Mouse (Mus musculus) mature B cell (primary cell): ENCODE data around the gene B3galt1.

ENCODE experiments used
- in situ Hi-C: fragments of 300-500 bp; cut with MboI; formaldehyde crosslinking; loops from 2 replicates; pipeline ENCODE4 v1.14.3; 2019

Gene B3galt1

DNA sequence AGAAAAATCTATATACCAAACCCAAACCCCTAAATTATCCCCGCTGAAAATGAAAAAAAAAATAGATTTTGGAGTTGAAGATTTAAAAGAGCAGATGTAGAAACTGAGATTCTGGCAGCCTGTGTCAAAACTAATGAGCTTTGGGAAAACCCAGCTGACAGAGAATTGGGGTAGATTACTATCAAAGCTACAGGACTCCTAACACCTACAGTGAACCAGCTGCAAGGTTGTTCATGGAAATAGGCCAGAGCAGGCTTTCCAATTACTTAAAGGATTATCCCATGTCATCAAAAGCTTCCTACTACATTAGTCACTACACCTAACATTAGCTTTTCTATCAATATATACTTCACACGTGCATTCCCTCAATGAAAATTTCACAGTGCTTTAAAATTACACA is 165.1 kb downstream of the B3galt1 start:
- in situ Hi-C loops = no loop called here

- in situ Hi-C loops = no loop called here
These were observed 185.9 kb downstream of the B3galt1 start for GRCm38 (mm10) chr2:67751585-67751984.

DNA sequence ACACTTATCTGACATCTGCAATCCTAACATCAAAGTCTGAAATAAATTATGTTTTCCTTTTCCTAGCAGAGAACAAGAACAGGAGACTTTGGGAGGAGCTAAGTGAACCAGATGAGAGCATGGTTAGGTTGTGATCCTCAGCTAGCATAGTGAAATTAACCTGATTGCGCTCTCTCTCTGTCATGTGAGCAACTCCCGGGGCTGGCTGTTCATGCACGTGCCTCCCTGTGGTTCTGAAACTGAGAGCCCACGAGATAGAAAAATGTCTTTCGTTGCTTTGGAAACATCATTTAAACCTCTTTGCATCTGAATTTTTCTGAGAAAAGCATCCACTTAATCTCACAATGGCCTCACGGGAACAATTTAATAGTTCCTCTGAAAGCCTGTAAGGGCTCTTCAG is 190.8 kb downstream of the B3galt1 start:
- in situ Hi-C loops = no loop called here

GRCm38 (mm10) chr2:67787536-67787935 is 221.9 kb downstream of the B3galt1 start:
- in situ Hi-C loops = no loop called here

GRCm38 (mm10) chr2:67797561-67797960 is 231.9 kb downstream of the B3galt1 start:
- in situ Hi-C loops = no loop called here

GRCm38 (mm10) chr2:67799981-67800380 is 234.3 kb downstream of the B3galt1 start:
- in situ Hi-C loops = no loop called here

DNA sequence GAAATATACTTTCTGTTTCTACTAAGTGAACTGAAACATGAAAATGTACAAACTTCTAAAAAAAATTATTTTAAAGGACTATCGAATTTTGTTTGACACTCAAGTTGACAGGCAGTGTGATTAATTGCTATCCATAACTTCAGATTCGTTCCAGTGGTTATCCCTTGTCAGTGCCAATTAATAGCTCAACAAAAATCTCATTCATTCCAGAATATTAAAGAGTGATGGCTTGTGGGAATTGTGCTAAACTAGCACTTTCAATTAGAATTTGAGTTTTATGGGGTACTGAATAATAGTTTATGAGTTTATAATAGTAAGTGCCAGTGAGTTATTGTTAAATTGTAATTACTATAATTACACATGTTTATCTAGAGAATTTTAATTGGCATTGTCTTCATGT is 250.5 kb downstream of the B3galt1 start:
- in situ Hi-C loops = no loop called here

- in situ Hi-C loops = no loop called here
These were observed 252.3 kb downstream of the B3galt1 start for GRCm38 (mm10) chr2:67818014-67818413.

DNA sequence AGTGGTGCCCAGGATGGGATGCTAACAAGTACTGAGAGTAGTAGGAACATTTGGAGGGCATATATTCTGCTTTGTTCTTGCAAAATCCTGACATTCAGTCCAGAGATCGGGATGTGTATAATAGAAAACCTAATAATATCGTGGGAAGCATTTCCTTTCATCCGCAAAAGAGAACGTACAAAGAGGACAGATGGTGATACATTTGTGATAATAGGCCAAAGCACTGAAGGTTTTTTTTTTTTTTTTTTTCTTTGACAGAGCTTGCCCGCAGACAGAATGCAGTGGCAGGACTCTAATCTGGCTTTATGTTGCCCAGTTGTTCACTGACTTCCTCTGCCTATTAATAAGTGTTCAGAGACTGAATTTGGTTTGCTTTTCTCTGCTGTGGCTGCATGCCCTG is 256.7 kb downstream of the B3galt1 start:
- in situ Hi-C loops = no loop called here

DNA sequence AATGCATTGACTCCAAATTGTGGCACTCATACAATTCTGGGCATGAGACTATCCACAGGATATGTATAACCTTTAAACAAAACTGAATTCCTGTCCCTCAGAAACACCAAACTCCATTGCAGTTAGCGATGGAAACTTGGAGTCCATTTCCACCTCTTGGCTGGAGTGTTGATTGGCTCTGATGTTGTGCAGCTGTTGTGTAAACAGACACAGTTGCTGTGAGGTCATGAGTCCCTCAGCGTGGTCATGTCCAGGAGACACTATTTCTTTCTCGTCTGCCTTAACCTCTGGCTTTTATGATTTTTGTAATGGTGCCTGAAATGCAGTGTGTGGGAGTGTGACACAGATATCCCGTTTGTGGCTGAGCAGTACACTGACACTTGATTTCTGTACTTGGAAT is 262.0 kb downstream of the B3galt1 start:
- in situ Hi-C loops = no loop called here

DNA sequence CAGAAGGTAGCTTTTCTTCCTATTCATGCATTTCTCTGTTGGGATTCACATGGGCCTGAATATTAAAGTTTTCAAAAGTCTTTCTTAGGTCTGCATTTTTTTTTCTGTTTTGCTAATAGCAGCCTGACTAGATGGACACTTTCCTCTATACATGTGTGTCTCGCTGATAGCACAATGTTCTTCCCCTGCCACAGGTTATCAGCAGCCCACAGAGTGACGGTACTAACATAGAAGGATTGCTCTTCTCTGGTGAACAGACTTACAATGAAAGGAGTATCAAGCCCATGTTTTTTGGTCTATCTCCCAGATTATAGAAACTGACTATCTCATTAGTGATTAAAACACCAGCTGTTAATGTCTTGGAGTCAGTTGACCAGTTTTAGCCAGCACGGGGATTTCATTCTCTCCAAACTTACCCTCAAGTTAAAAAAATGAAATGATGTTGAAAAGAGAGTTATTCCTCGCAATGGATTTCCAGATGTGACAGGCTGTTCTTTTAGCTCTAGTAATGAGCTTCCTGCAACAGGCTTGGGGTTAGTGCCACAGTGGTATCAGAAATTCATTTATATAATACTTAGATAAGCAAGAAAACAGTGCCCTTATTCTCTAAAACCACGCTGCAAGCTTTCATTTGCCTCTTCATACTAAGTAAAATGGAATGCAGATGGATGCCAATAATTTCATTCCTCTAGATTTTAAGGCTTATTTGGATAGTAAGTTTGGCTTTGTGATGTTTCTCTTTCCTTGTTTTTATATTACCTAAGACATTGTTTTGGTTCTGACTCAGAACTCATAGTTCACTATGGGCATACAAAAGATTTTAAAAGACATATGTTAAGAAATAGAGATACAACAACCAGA is 263.6 kb downstream of the B3galt1 start:
- in situ Hi-C loops = no loop called here

- in situ Hi-C loops = no loop called here
These were observed 282.1 kb downstream of the B3galt1 start for GRCm38 (mm10) chr2:67847806-67848205.

GRCm38 (mm10) chr2:67850725-67851124 is 285.1 kb downstream of the B3galt1 start:
- in situ Hi-C loops = no loop called here

DNA sequence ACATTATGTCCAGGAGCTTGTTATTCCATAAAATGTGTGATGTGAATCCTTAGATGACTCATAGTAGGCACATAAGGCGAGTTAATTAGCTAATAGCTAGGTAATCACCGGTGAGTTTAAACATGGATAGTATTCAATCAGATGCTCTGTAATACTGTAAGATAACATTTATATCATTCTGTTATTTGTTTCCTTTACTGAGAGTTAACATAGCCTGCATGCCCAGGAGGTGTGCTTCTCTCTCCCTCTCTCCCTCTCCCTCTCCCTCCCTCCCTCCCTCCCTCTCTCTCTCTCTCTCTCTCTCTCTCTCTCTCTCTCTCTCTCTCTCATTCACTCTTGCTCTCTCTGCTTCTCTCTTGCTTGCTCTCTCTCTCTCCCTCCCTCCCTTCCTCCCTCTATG is 292.7 kb downstream of the B3galt1 start:
- in situ Hi-C loops = no loop called here

DNA sequence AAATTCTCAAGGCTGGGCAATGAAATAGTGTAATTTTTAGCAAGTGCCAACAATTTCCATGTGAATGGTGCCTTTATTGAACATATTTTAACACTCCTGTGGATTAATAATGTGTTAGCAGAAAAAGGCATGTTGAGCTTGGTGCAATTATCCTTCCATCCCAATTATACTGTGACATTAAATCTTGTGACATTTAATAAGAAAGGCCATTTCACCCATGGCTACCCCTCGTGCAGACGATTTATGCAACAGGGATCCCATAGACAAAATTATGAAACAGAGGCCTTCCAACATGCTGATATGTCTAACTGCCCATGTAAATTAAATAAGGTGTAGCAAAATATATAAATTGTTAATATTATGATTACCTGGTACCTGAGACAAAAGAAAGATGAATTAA is 293.3 kb downstream of the B3galt1 start:
- in situ Hi-C loops = no loop called here

DNA sequence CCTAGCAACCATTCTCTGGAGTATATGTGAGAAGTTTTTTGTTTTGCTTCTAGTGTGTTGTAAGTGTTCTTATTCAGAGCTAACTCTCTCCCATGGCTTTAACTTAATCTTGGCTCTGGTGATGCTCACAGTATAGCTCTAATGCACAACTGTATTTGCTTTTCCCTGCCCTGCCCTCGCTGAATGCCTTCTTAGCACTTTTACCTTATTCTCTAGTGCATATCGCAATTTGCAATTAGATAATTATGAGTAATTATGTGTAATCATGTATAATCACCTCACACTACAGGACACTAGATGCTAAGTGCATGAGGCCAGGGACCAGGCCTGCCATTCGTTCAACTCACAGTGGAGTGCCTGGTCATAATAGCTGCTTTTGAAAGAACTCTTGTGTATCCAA is 307.7 kb downstream of the B3galt1 start:
- in situ Hi-C loops = no loop called here

DNA sequence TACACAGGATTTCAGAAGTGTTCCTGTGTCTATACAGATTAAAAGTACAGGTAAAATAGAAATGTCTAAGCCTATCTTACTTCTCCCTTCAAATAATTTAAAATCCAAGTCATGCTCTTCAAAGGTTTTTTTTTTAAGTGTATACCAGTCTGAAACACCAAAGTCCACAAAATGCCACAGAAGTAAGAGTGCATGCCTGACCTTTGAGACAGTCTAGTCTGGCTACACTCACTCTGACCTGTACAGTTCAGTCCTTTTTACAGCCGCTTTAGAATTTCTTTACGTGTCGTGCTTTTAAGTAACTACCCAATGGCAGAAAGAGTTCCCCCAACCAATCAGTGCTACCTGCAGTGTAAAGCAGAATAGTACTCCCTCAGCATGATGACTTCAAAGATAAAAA is 314.2 kb downstream of the B3galt1 start:
- in situ Hi-C loops = no loop called here

- in situ Hi-C loops = no loop called here
These were observed 316.1 kb downstream of the B3galt1 start for GRCm38 (mm10) chr2:67881713-67882281.

GRCm38 (mm10) chr2:67897956-67898689 is 332.5 kb downstream of the B3galt1 start:
- in situ Hi-C loops = no loop called here

GRCm38 (mm10) chr2:67901574-67901973 is 335.9 kb downstream of the B3galt1 start:
- in situ Hi-C loops = no loop called here

- in situ Hi-C loops = no loop called here
These were observed 337.1 kb downstream of the B3galt1 start for GRCm38 (mm10) chr2:67902651-67903292.

GRCm38 (mm10) chr2:67903769-67904168 is 338.1 kb downstream of the B3galt1 start:
- in situ Hi-C loops = no loop called here
